Mouse (Mus musculus) midbrain, embryonic 13.5 days (tissue): Measurements from ENCODE around the gene Lancl2. TPM values are rescaled to one million over a fixed set of nuclear protein-coding genes. Genes with fewer than 3 reads are reported as not detected.

Experiments
- ATAC-seq: fragments of 200-750 bp; cut with Nextera tagmentation; 2 replicates; pipeline ENCODE4 v1.8.0; 2017; ENCODE audit warnings: mild to moderate bottlenecking, moderate TSS enrichment, moderate library complexity
- H3K27ac ChIP-seq: fragments of 300-500 bp; sonication (generic); 2 replicates; pipeline ENCODE4 v1.5.1; 2015; ENCODE audit warnings: inconsistent platforms, mild to moderate bottlenecking, moderate library complexity
- H3K27me3 ChIP-seq: fragments of 300-500 bp; sonication (generic); 2 replicates; pipeline ENCODE4 v1.6.1; 2015; ENCODE audit warnings: mild to moderate bottlenecking, inconsistent platforms
- H3K36me3 ChIP-seq: fragments of 300-500 bp; sonication (generic); 2 replicates; pipeline ENCODE4 v1.6.1; 2015; ENCODE audit warnings: mild to moderate bottlenecking, inconsistent platforms
- H3K4me1 ChIP-seq: fragments of 300-500 bp; sonication (generic); replicated peaks from 2 replicates; pipeline ENCODE4 v1.6.1; 2015; ENCODE audit warnings: inconsistent platforms
- H3K4me2 ChIP-seq: fragments of 300-500 bp; sonication (generic); replicated peaks from 2 replicates; pipeline ENCODE4 v1.6.1; 2015; ENCODE audit warnings: moderate library complexity, mild to moderate bottlenecking, inconsistent platforms
- H3K4me3 ChIP-seq: fragments of 300-500 bp; sonication (generic); replicated peaks from 2 replicates; pipeline ENCODE4 v1.5.1; 2015; ENCODE audit warnings: mild to moderate bottlenecking, inconsistent platforms
- H3K9ac ChIP-seq: fragments of 300-500 bp; sonication (generic); replicated peaks from 2 replicates; pipeline ENCODE4 v1.6.1; 2015; ENCODE audit warnings: mild to moderate bottlenecking, inconsistent platforms
- H3K9me3 ChIP-seq: fragments of 300-500 bp; sonication (generic); 2 replicates; pipeline ENCODE4 v1.6.1; 2016; ENCODE audit warnings: mild to moderate bottlenecking, inconsistent platforms
- WGBS: fragments of 180-500 bp; shearing (Covaris S2); methylation state at CpG from one replicate; pipeline ENCODE4 v1.1.7; 2015; 5-methylcytosine and 5-hydroxymethylcytosine counted together
- polyA plus RNA-seq: library from polyadenylated mRNA; unstranded; fragments of >200 nt; fragmentation: Nextera tagmentation; extraction: Ambion mirVana; gene quantifications from 2 replicates; pipeline ENCODE4 v1.2.1, GENCODE M21; 2015

The Lancl2 gene
- polyA plus RNA-seq, 1 experiment from 2014 or later = 80.1 TPM

GRCm38 (mm10) chr6:57773792-57774191 lies 71.5 kb downstream of the Lancl2 start:
- Histone ChIP-seq H3K4me1 (no peaks in the 10 kb centered on the region), H3K4me2 (no peak overlapping the region), H3K9ac (no peak overlapping the region), H3K36me3 (peaks cover 38% of the 10 kb centered on the region), H3K27ac (no peak overlapping the region), H3K9me3 (no peaks in the 10 kb centered on the region), H3K27me3 (no peaks in the 10 kb centered on the region), H3K4me3 (no peak overlapping the region)
- no peak for ATAC-seq
- WGBS = 93% methylated on average over 1 of the region's 1 CpGs

GRCm38 (mm10) chr6:57780359-57780758 lies 78.0 kb downstream of the Lancl2 start:
- Histone ChIP-seq H3K27me3 (no peaks in the 10 kb centered on the region), H3K9me3 (no peaks in the 10 kb centered on the region), H3K4me3 (no peak overlapping the region), H3K4me1 (no peaks in the 10 kb centered on the region), H3K27ac (no peak overlapping the region), H3K4me2 (no peak overlapping the region), H3K36me3 (0 out of 2 replicates have a peak, but pooled peaks cover 8% of the 10 kb centered on the region), H3K9ac (no peak overlapping the region)
- 97% methylated on average over 3 of the region's 3 CpGs for WGBS
- no peak for ATAC-seq

- Histone ChIP-seq H3K9me3 (no peaks in the 10 kb centered on the region), H3K4me2 (no peak overlapping the region), H3K4me3 (no peak overlapping the region), H3K9ac (no peak overlapping the region), H3K4me1 (no peaks in the 10 kb centered on the region), H3K27me3 (no peaks in the 10 kb centered on the region), H3K36me3 (no peaks in the 10 kb centered on the region), H3K27ac (no peak overlapping the region)
- no peak for ATAC-seq
- WGBS = 96% methylated on average over 1 of the region's 1 CpGs
Measured at GRCm38 (mm10) chr6:57782658-57783057, 80.3 kb downstream of the Lancl2 start.

GRCm38 (mm10) chr6:57784251-57784650 lies 81.9 kb downstream of the Lancl2 start:
- Histone ChIP-seq H3K36me3 (peaks cover 6% of the 10 kb centered on the region), H3K4me3 (no peak overlapping the region), H3K4me1 (no peaks in the 10 kb centered on the region), H3K9me3 (no peaks in the 10 kb centered on the region), H3K27ac (no peak overlapping the region), H3K27me3 (no peaks in the 10 kb centered on the region), H3K9ac (no peak overlapping the region), H3K4me2 (no peak overlapping the region)
- WGBS = 100% methylated on average over 1 of the region's 1 CpGs
- no peak for ATAC-seq

GRCm38 (mm10) chr6:57787376-57787775 lies 85.0 kb downstream of the Lancl2 start:
- ATAC-seq = no peak

More at GRCm38 (mm10) chr6:57787376-57787775, 85.0 kb downstream of the Lancl2 start:
- Histone ChIP-seq H3K36me3 (peaks cover 8% of the 10 kb centered on the region), H3K9me3 (no peaks in the 10 kb centered on the region), H3K4me3 (no peak overlapping the region), H3K27me3 (no peaks in the 10 kb centered on the region), H3K4me1 (no peaks in the 10 kb centered on the region), H3K9ac (no peak overlapping the region), H3K27ac (no peak overlapping the region), H3K4me2 (no peak overlapping the region)
- 95% methylated on average over 6 of the region's 6 CpGs for WGBS

Other genes with a start within 250 kb of the Lancl2 start
- 6.3 and 7.5 TPM in 2 replicates for gene Ppm1k, start 167.1 kb upstream of the Lancl2 start, polyA plus RNA-seq
- gene Herc6, start 121.5 kb upstream of the Lancl2 start, polyA plus RNA-seq = 0.82 and 1.3 TPM in 2 replicates
- 14.5 and 14.9 TPM in 2 replicates for gene Pyurf, start 10.5 kb upstream of the Lancl2 start, polyA plus RNA-seq
- gene Vopp1, start 122.6 kb downstream of the Lancl2 start, polyA plus RNA-seq = 170 and 171 TPM in 2 replicates
- not detected in 2 replicates for gene Vmn1r21, start 147.8 kb downstream of the Lancl2 start, polyA plus RNA-seq
- not detected in 2 replicates for gene Vmn1r22, start 205.5 kb downstream of the Lancl2 start, polyA plus RNA-seq
- gene Vmn1r23, start 224.3 kb downstream of the Lancl2 start, polyA plus RNA-seq = not detected in 2 replicates